Mouse (Mus musculus): ENCODE measurements around the gene Nup85. TPM values are rescaled to one million over a fixed set of nuclear protein-coding genes. Genes with fewer than 3 reads are reported as not detected.

Gene Nup85
- polyA plus RNA-seq, 1 experiment = 12.0 TPM

DNA sequence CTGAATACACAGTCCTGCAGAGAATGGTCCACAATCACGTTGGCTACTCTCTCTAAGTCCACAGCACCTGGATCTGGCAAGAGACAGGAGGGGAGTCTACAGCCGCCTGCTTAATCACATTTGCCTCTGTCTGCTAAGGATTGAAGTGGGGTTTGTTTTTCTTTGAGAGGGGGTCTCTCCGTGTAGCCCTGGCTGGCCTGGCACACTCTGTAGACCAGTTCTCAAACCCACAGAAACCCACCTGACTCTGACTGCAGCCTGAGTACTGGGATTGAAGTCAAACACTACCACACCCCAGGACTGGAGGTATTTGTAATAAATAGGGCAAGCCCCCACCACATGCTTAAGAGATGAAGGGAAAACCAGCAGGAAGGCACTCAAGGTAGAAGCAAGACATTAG lies 45.3 kb downstream of the Nup85 start:
- Histone ChIP-seq H3K4me3 (replicated peaks) (peak overlapping the region; percentile 10), H3K27me3 (replicated peaks) (no peaks in the 10 kb centered on the region), H3K4me1 (peaks cover 75% of the 10 kb centered on the region), H3K36me3 (replicated peaks; ENCODE audit: low read length) (peaks cover 66% of the 10 kb centered on the region), H3K9me3 (no peaks in the 10 kb centered on the region)
- TF ChIP-seq GATA1 (IDR thresholded peaks at IDR 0.05; ENCODE audit: borderline replicate concordance, low read length) (no peak), FLI1 (IDR thresholded peaks at IDR 0.05; ENCODE audit: low read length) (no peak)

DNA sequence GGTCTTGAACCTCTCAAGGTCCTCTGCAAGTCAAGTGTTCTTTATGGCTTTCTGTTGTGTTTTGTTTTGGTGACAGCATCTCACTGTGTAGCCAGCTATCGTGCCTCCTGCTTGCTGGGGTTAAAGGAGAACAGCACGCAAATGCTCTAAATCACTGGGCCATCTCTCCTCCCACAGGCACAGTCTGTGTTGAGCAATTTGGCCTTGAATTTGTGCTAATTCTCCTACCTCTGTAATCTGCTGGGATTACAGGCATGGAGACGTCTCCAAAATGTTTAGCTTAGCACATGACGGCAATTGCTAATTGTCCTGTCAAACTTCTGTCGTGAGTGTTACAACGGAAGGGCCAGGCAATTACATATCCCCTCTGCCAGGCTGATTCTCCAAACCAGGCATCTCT lies 46.9 kb downstream of the Nup85 start:
- peaks cover 65% of the 10 kb centered on the region for H3K4me1 ChIP-seq
- TF ChIP-seq FLI1 (IDR thresholded peaks at IDR 0.05; ENCODE audit: low read length) = no peak
- no peak for TF ChIP-seq GATA1 (IDR thresholded peaks at IDR 0.05; ENCODE audit: borderline replicate concordance, low read length)
- H3K9me3 ChIP-seq = no peaks in the 10 kb centered on the region
- no peaks in the 10 kb centered on the region for H3K27me3 ChIP-seq (replicated peaks)
- no peak overlapping the region for H3K4me3 ChIP-seq (replicated peaks)
- H3K36me3 ChIP-seq (replicated peaks; ENCODE audit: low read length) = peaks cover 70% of the 10 kb centered on the region

DNA sequence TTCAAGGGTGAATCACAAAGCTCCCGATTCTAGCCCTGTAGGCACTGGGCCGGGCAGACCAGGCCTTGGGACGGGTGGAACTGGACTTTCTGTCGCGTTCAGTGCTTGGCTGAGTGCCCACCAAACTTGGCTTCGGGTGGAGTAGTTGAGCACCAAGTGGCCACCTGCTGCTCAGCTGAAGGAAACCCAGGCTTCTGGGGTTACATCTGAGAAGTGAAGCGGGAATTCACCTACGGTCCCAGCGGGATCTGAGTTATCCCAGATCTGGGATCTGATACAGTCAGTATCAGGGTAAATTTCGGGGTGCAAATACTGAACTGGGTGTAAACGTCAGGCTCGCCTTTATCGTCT lies 47.8 kb downstream of the Nup85 start:
- Histone ChIP-seq H3K36me3 (replicated peaks; ENCODE audit: low read length) (peaks cover 68% of the 10 kb centered on the region), H3K27me3 (replicated peaks) (no peaks in the 10 kb centered on the region), H3K4me3 (replicated peaks) (peak overlapping the region; percentile 97), H3K9me3 (no peaks in the 10 kb centered on the region), H3K4me1 (peaks cover 61% of the 10 kb centered on the region)
- TF ChIP-seq GATA1 (IDR thresholded peaks at IDR 0.05; ENCODE audit: borderline replicate concordance, low read length) = no peak
- TF ChIP-seq FLI1 (IDR thresholded peaks at IDR 0.05; ENCODE audit: low read length) = no peak

DNA sequence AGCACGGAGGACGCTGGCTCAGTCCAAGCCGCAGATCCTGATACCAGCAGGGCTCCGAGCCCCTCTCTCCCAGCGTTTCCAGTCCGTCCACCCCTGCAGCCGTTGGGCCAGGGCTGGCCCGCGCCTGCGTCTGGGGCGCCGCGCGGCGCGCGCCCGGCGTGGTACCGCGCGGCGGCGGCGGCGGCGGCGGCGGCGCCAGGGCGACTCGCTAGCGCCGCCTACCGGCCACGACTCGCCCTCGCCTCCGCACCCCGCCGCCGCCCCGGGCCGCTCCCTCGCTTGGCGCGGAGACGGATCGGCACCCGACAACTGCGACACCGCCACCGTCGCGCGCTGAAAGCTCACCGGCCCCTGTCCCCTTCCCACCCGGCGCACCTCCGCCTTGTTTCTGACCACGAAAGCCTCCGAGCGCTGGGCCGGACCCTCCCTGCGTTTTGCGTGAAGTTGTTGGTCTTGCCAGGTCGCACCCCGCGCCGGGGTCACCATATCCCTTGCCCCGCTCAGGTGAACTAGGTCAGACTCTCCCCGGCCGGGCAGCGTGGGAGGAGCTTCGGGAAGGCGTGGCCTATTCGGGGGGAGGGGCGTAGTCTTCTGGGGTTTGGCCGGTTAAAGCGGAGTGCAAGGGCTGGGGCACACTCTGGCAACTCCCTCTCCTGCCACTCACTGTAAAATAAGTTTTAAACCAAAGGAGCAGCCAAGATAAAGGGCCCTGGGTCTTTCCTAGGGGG lies 48.3 kb downstream of the Nup85 start, which contains the start of gene Mif4gd:
TSS of gene Mif4gd (minus strand) at position 560 of the 728 bp plus-strand sequence.
- H3K9me3 ChIP-seq = no peaks in the 10 kb centered on the region
- TF ChIP-seq FLI1 (IDR thresholded peaks at IDR 0.05; ENCODE audit: low read length) = no peak
- no peak for TF ChIP-seq GATA1 (IDR thresholded peaks at IDR 0.05; ENCODE audit: borderline replicate concordance, low read length)
- H3K27me3 ChIP-seq (replicated peaks) = no peaks in the 10 kb centered on the region
- H3K36me3 ChIP-seq (replicated peaks; ENCODE audit: low read length) = peaks cover 68% of the 10 kb centered on the region
- peak within 1 kb of the TSS; percentile 97 for H3K4me3 ChIP-seq (replicated peaks)
- peaks cover 61% of the 10 kb centered on the region for H3K4me1 ChIP-seq

DNA sequence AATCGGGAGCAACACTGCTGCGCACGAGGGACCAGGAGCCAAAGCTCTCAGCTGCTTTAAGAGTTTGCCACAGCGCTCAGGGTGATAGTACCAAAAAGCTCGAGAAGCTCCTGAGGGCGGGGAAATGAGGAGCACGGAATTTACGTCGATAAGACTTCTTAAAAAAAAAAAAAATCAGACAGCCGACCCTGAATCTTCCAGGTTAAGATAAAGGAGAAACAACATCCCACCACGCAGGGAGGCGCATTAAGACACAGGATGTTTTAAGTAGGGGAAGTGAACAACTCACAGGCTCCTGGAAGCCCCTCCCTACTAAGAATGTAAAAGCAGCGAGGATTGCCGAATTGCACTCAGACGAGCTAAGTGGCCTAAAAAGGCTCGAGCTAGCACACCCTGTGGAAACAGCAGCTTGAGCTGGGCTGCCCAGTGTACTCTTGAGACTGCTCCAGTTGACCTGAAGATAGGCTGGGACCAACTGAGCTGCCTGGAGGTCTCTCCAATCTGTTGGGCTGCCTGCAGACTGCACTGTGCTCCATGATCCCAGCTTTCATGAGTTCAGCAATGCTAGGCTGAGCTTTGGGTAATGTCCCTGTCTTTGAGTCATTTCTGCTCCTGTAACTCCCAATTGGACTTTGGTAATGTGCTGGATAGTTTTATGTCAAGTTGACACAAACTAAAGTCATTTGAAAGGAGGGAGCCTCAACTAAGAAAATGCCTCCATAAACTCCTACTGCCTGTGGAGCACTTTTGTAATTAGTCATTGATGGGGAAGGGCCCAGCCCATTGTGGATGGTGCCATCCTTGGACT lies 49.1 kb downstream of the Nup85 start:
- Histone ChIP-seq H3K27me3 (replicated peaks) (no peaks in the 10 kb centered on the region), H3K4me3 (replicated peaks) (peak overlapping the region; percentile 97), H3K9me3 (no peaks in the 10 kb centered on the region), H3K36me3 (replicated peaks; ENCODE audit: low read length) (peaks cover 67% of the 10 kb centered on the region), H3K4me1 (peaks cover 55% of the 10 kb centered on the region)
- no peak for TF ChIP-seq GATA1 (IDR thresholded peaks at IDR 0.05; ENCODE audit: borderline replicate concordance, low read length)
- TF ChIP-seq FLI1 (IDR thresholded peaks at IDR 0.05; ENCODE audit: low read length) = no peak

DNA sequence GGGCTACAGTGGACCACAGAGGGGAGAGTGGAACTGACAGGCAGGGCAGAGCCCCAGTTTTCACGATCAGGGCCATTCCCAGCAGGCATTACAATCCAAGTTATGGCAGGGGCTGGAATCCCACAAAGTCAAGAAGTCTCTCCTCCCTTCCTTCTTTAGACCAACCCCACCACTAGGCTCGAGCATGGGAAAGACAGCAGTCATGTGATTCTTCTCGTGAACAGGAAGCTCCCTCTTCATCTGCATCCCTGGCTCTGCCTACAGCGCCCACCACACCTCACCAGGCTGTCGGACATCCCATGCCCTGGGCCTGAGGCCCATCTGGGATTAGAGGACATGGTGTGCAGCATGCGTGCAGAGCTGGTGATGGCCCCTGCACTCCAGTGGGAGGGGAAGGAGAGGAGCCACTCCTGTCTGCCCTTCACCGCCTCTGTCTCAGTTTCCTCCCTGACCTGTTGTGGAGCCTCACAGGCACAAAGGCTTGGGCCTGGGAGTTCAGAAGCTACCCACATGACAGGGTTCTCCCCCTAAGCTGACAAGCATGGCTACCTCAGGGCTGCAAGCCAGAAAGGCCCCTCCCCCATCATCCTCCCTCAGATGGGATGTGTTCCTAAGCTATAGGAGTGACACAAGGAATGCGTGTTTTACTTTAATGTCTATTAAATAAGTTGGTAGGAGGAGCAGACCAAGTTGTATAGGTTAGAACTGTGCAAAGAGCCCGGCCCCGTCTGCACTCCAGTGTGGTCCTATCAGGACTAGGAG lies 50.3 kb downstream of the Nup85 start:
- Histone ChIP-seq H3K4me3 (replicated peaks) (peak overlapping the region; percentile 19), H3K4me1 (peaks cover 43% of the 10 kb centered on the region), H3K36me3 (replicated peaks; ENCODE audit: low read length) (peaks cover 66% of the 10 kb centered on the region), H3K27me3 (replicated peaks) (no peaks in the 10 kb centered on the region), H3K9me3 (no peaks in the 10 kb centered on the region)
- TF ChIP-seq FLI1 (IDR thresholded peaks at IDR 0.05; ENCODE audit: low read length) (no peak), GATA1 (IDR thresholded peaks at IDR 0.05; ENCODE audit: borderline replicate concordance, low read length) (no peak)

DNA sequence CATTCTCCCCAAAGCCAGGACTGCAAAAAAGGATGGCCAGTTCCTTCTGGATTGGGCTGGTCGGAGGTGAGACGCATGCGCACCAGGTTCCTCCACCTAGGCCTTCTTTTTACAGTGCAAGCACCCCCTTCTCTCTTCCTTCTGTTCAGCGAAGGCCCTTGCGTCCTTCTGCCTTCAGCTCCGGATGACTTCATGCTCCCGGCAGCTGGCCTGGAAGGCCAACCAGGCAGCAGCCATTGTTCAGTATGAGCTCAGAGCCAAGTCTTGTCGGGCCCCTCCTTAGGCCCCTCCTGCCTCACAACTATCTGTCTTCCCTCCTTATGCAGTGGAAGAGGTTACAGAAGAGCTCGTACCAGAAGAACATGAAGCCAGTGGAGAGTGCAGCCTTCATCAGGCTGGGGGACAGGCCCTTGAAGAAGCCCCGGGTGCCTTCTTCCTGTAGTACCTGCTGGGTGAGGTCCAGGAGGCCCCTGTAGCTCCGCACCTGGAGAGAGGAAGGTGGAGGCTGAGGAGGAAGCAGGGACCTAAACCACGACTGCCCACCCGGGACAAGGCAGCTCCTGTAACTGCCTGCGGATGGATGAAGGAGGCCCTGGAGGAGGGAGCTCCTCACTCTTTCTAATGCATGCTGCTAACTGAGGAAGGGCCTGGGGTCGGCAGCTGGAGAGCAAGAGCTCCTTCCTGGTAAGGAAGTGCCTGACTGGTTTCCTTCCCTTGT lies 51.0 kb downstream of the Nup85 start:
- TF ChIP-seq GATA1 (IDR thresholded peaks at IDR 0.05; ENCODE audit: borderline replicate concordance, low read length) (no peak), FLI1 (IDR thresholded peaks at IDR 0.05; ENCODE audit: low read length) (no peak)
- H3K4me3 ChIP-seq (replicated peaks) = no peak overlapping the region
- H3K36me3 ChIP-seq (replicated peaks; ENCODE audit: low read length) = peaks cover 66% of the 10 kb centered on the region
- H3K27me3 ChIP-seq (replicated peaks) = no peaks in the 10 kb centered on the region
- no peaks in the 10 kb centered on the region for H3K9me3 ChIP-seq
- H3K4me1 ChIP-seq = peaks cover 37% of the 10 kb centered on the region

DNA sequence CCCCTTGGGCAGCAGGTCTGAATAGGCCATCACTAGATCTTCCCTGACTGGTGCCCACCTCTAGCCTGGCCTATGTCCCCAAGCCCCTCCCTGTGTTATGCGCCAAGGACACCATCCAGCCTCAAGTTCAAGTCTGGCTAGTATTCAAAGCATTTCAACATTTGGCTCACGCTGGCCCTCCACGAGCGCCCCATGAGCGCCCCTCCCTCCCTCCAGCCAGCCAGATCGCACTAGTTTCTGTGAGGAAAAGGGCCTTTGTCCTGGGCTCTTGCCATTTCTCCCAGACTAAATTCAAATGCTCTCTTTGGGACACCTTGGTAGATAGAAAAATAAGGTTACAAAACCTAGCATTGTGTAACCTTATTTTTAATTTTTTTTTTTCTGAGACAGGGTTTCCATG lies 51.6 kb downstream of the Nup85 start:
- peaks cover 71% of the 10 kb centered on the region for H3K36me3 ChIP-seq (replicated peaks; ENCODE audit: low read length)
- TF ChIP-seq GATA1 (IDR thresholded peaks at IDR 0.05; ENCODE audit: borderline replicate concordance, low read length) (no peak), FLI1 (IDR thresholded peaks at IDR 0.05; ENCODE audit: low read length) (no peak)
- H3K4me3 ChIP-seq (replicated peaks) = no peak overlapping the region
- H3K9me3 ChIP-seq = no peaks in the 10 kb centered on the region
- peaks cover 35% of the 10 kb centered on the region for H3K4me1 ChIP-seq
- no peaks in the 10 kb centered on the region for H3K27me3 ChIP-seq (replicated peaks)

DNA sequence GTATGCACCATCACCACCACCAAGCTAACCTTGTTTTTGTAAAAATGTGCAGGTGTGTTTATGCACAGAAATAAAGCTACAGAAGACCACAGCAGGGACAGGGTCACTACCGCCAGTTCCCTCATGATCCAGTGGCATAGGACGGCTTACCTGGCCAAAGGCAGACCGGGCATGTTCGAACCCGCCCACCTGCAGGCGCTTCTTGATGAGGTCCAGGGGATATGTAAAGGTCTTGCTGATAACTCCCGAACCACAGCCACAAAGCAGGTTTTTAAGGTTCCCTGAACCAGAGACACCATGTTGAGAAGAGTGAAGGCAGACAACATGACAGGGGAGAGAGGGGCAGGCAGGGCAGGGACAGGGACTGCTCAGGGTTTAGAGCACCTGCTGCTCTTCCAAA lies 52.1 kb downstream of the Nup85 start:
- peaks cover 71% of the 10 kb centered on the region for H3K36me3 ChIP-seq (replicated peaks; ENCODE audit: low read length)

More for the DNA sequence above, 52.1 kb downstream of the Nup85 start:
- Histone ChIP-seq H3K4me3 (replicated peaks) (no peak overlapping the region), H3K9me3 (no peaks in the 10 kb centered on the region), H3K27me3 (replicated peaks) (no peaks in the 10 kb centered on the region), H3K4me1 (peaks cover 30% of the 10 kb centered on the region)
- TF ChIP-seq FLI1 (IDR thresholded peaks at IDR 0.05; ENCODE audit: low read length) = no peak
- TF ChIP-seq GATA1 (IDR thresholded peaks at IDR 0.05; ENCODE audit: borderline replicate concordance, low read length) = no peak

Data from megakaryocyte, embryonic 14.5 days (primary cell).